Mouse (Mus musculus) frontal cortex, adult (tissue): ENCODE results near the gene Herpud2.

ENCODE experiments used
- ATAC-seq: cut with Nextera tagmentation; 2 replicates; pipeline ENCODE4 v1.9.2; 2017; ENCODE audit warnings: mild to moderate bottlenecking, moderate library complexity, mixed read lengths; ENCODE audit not compliant: low TSS enrichment

Gene Herpud2

GRCm38 (mm10) chr9:25151611-25152241, at the start of gene Herpud2:
Gene Herpud2, minus strand, starts transcription at chr9:25151820.
- peak; percentile 89 for ATAC-seq

DNA sequence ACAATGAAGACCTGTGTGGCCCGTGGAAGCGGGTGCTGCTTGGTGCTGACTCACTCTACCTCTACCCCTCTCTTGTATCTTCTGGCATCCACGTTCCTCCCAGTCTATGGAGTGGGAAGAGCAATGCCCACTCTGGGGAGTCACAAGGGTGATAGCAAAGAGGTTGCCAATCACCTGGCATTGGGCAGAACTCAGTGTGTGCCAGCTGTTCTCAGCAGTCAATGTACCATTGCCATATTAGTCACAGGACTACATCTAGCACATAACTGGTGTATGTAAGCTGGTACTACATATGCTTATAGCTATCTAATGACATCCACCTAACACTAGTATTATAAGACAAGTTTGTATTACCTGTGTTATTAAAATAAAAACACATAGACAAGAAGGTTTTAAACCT, 49.4 kb upstream of the Herpud2 start:
- ATAC-seq: no peak

- ATAC-seq: no peak
Measured at GRCm38 (mm10) chr9:25200148-25200547, 48.5 kb upstream of the Herpud2 start.

GRCm38 (mm10) chr9:25196746-25197145, 45.1 kb upstream of the Herpud2 start:
- ATAC-seq: peak; percentile 66

DNA sequence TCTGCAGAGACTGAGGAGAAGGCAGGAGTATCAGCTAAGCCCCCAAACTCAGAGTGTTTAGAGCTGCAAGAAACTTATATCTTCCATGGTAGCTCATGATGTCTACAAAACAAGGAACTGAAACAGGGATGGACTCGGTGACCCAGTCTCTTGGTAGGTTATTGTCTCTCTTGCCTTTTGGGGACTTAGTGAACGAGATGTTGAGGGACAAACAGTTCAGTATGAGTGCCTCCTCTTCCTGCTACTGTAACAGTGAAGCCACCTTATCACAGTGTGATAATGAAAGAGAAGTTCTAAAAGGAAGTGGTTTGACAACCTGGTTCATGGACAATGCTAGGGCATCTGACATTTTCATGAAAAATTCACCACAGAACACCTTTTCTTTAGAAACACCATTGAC, 40.0 kb upstream of the Herpud2 start:
- ATAC-seq: no peak

GRCm38 (mm10) chr9:25186501-25186900, 34.9 kb upstream of the Herpud2 start:
- peak; percentile 69 for ATAC-seq

DNA sequence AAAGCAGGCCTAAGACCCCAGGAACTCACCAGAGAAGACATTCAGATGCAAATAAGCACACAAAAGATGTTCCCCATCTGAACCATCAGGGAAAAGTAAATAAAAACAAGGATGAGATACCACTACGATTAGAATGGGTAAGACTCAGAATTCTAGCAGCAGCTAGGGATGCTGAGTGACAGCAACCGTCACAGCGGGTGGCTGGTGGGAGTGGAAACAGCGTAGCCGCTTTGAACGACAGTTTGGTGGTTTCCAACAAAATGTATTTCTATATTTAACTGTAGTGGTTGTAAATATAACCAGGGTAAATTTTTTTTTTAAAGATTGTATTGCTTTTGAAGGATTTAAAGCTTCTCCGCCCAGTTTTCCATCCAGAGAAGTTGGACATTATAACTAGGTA, 34.2 kb upstream of the Herpud2 start:
- ATAC-seq: no peak

DNA sequence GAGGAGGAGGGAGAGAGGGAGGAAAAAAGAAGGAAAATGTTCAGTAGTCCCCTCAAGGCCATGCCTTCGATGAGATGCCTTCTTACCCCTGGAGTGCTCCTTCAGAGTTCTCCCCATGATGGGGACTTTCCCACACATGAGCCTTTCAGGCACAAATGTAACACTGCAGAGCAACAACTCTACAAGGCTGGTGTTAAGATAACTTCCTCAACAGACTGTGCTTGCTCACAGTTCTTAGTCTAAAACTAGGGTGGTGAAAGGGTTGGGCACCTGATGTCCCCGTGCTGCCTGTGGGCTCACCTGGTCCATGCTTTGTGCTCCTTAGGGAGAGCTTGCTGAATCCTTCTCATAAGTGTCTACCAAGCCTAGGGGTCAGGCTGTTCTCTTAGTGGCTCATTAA, 33.0 kb upstream of the Herpud2 start:
- no peak for ATAC-seq

GRCm38 (mm10) chr9:25178066-25178465, 26.4 kb upstream of the Herpud2 start:
- no peak for ATAC-seq

- no peak for ATAC-seq
Measured at GRCm38 (mm10) chr9:25177201-25177600, 25.6 kb upstream of the Herpud2 start.

DNA sequence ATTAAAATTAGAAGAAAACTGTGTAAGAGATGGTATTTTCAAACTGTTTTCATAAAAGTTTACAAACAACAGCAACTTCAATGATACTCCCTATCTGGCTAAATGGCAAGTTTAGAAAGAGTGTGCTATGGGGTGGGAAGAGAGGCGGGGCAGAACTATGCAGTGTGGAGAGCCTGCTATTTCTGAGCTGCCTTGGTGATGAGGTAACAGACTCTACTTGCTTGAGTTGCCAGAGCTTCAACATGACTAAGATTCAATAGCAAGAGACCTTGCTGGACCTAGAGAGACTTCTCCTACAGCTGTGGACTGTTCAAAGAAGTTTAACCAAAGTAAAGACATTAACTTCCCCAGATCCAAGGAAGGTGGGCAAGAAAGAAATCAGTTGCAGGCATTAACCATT, 24.9 kb upstream of the Herpud2 start:
- peak; percentile 38; the same call in 1 of the 2 replicates for ATAC-seq

DNA sequence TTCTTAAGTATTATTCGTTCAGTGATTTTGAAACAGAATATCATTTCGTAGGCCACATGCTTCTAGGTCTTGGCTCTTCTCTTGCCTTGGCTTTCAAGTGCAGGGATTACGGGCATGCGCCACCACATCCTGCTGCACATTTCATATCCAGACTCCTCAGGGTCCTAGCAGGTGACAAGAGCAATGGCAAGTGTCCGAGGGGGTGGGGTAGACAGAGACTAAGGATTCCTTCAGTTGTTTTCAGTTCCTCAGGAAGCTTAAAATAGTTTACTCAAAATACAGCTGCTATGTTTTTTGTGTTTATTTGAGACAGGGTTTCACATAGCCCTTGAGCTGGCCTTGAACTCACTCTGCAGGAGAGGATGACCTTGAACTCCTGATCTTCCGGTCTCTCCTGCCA, 24.4 kb upstream of the Herpud2 start:
- ATAC-seq: no peak

DNA sequence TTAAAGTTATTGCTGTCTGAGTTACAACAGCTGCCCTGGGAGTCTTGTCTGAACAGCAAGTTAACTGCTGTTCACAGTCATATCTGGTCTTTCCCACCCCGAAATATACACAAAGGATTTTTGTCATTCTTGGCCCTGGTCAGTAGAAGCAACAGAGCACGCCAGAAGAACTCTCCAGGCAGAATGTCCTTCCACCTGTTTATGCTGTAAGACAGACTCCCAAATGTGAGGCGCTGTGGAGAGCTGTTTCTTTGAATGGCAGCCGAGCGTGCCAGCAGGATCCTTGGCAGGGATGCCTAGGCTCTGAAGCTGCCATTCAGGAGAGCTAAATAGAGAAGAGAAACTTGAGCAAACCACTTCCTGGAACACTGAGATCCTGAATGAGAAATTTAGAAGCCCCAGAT, 23.4 kb upstream of the Herpud2 start:
- peak; percentile 92 for ATAC-seq

DNA sequence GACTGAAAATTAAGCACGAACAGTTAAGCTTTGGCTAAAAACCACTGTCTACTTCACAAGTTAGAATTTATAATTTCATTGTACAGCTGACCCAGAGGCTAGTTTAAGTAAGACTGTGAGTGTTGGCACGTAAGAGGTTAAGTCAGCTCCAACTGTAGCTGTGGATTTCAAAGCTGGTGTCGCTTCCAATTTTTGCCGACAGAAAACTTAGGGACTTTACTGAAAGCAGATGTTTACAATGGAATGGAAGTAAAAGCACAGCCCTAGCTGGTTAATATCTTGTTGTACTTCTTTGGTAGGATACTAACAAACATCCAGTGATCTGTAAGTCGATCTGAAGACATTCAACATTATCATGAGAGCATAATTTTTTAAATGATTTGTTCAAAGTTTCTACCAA, 23.0 kb upstream of the Herpud2 start:
- no peak for ATAC-seq

- ATAC-seq: peak; percentile 18; the same call in 1 of the 2 replicates
Measured at GRCm38 (mm10) chr9:25173171-25173570, 21.6 kb upstream of the Herpud2 start.

DNA sequence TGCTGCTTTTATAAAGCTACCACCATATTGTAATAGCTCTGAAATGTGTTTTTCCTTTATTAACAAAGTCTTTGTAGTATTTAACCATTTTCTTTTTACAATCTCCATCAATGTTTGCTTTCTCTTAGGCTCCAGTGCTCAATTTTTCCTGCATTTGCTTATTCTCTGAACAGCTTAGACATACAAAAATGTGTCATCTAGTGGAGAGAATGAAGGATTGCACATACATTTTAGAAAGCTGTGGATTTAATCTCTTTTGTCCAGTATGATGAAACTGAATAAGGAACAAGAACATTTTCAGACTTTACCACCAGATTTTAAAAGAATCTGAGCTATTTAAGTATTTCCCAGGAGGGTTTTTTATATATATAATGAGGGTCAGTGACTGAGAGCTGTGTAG, 18.0 kb upstream of the Herpud2 start:
- peak; percentile 62 for ATAC-seq

DNA sequence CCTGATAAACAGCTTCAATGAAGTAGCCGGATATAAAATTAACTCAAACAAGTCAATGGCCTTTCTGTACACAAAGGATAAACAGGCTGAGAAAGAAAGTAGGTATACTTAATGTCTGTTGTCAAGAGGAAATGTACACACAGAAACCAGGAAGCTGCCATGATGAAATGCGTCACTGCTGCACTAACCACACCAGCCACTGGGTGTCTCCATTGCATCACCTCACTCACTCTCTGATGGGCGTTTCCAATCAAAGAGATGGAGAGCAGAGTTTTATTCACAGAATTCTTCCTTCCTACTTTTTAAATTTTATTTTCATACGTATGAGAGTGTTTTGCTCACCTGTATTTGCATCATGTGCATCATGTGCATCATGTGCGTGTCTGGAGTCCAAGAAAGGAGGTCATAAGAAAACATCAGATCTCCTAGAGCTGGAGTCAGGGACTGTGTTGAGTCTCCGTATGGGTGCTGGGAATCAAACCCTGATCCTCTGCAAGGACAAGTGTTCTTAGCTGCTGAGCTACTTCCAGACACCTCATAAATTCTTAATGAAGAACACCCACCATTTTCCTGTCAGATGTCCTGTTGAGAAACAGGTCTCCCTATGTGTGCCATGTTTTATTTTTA, 16.0 kb upstream of the Herpud2 start:
- peak; percentile 90 for ATAC-seq

DNA sequence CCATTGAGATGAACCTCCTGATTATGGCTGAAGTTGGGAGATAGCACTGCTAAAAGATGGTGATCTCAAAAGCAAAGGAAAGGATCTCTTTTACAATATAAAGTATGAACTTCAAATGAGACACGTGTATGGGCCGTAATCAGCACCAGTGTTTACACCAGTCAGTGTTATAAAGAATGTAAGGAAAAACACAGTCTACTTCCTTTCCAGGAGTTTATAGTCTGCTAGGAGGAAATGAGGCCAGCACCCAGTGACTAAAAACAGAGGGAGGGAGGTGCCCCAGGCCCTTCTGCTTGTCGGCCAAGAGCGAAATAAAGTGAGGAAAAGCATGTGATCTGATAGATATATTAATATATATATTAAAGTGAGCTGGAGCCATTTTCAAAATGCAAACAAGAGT, 6.6 kb upstream of the Herpud2 start:
- ATAC-seq: no peak

- ATAC-seq: no peak
Measured at GRCm38 (mm10) chr9:25156377-25156776, 4.8 kb upstream of the Herpud2 start.

GRCm38 (mm10) chr9:25153066-25153465, 1.4 kb upstream of the Herpud2 start:
- no peak for ATAC-seq

- no peak for ATAC-seq
Measured at GRCm38 (mm10) chr9:25152457-25152856, 837 bp upstream of the Herpud2 start.

DNA sequence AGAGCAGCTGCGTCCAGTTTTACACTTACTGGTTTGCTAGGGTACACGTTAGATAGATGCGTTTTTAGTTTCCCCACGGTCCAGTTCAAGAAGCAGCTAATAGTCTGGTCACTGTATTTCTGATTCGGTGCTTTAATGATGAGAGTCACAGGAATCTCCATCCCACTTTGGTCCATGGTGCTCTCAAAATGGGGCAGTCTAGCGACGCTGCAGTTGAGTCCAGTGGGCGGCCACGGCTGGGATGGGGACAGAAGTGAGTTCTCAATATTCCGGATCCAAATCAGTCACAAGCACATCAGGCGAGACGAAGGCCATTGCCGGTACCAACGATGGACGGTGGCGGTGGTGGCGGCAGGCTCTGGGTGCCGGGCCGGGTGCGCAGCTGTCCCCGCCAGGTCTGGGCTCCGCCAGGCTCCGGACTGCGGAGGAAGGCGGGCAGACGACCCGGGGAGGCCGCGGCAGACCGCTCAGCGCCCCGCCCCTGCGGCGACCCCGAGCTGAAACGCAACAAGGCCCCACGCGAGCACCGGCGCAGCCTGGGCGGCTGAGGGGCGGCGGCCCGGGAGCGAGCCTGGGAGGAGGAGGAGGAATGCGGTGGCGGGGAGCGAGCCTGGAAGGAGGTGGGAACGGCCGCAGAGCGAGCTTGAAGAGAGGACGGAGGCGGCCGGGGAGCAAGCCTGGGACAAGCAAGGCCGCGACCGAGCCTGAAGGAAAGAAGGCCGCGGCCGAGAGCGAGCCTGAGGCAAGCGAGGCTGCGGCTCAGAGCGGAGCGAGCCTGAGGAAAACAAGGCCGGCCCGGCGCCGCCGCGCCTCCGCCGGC, 619 bp downstream of the Herpud2 start:
- ATAC-seq: peak; percentile 47

DNA sequence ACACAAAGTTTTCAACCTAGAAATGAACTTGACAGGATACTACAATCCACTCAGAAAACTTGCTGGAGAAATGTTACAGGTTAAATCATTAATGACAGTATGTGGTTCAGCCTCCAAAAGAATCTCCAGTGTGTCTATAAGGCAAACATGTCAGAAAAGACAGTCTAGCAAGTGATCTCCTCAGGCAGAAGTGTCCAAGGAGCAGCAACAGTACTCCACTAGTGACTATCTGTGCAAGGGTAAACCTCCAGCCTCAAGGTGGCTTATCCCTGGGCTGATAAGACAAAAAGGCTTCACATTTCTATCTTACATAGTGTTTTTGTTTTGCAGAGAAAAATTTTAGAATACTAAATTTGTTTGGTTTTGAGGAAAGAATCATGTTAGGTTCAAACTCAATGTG, 2.9 kb downstream of the Herpud2 start:
- ATAC-seq: no peak
